Mouse (Mus musculus): ENCODE data around the gene Myt1l.

The Myt1l gene

DNA sequence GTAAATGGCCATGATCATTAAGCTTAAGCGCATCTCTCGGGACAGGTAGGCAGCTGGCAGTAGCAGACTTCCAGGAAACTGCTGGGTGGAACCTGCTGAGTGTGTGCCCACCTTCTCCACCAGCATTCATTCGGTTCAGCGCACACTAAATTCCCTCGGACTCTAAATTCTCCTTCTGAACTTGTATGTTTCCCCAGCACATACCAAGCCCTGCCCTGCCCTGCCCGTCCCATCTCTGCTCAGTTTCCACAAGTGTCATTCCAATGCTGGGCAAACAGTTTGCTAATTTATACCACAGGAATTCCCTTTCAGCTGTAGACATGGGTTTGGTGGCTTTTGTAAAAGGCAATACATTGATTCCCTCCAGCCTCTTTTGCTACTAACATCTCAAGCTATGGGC, 436.8 kb downstream of the Myt1l start:
- ChIA-PET CTCF (no interaction called here), POLR2A (interaction anchor here in 2 of 4 experiments (0.6 to 0.7 kb wide), 2 partner anchors 373 to 534 kb away, joined by 3 read pairs; no protein-coding TSS in a partner anchor)

DNA sequence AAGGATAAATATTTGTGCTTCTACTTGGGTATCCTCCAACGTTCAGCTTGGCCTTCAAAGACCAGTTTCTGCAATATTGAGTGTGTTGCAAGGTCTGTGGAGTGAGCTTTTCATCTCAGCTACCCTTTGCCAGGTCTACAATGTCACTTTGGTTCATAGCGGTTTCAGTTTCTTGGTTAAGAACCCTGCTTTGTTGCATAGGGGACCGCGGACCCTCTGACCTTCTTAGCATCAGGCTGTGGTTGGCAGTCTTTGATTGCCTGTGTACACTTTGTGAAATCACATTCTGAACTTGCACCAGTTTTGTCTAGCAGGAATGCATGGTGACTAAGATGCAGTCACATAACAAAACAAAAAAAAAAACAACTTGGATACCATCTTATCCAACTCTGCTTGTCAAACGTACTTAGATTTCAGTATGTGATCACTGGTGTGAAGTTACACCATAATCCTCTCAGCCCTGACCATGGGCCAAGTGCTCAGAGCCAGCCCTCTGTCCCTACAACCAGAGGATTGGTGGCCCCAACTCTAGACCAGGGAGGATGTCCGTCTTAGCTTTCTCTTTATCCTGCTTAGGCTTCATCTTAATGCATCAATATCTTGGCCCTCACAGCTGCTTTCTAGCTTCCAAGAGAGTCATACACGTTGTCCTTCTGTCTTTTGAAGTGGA, 443.7 kb downstream of the Myt1l start:
- POLR2A ChIA-PET: interaction anchor here in 1 of 4 experiments (0.6 kb wide), 1 partner anchor 639 kb away, joined by 3 read pairs; no protein-coding TSS in a partner anchor
- CTCF ChIA-PET: interaction anchor here in 1 of 4 experiments (0.7 kb wide), 1 partner anchor 18 kb away, joined by 3 read pairs; no protein-coding TSS in a partner anchor

DNA sequence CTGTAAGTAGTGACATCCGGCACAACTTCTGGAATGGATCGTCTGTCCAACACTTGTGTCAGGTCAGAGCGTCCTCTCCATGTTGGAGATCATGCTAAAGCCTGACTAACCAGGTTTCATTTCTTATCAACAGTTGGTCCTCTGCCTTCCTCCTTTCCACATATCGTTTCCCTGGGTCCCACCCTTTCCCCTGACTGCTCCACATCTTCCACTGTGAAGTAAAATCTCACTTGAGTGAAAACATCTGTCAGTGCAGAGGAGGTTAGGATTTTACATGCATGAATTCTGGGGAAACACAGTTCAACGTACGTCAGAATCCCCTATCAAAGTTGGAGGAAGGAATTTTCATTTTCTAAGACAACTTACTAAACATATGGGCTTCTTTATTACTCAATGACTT, 444.3 kb downstream of the Myt1l start:
- ChIA-PET CTCF (no interaction called here), POLR2A (interaction anchor here in 1 of 4 experiments (0.6 kb wide), 1 partner anchor 639 kb away, joined by 3 read pairs; no protein-coding TSS in a partner anchor)
